Mouse (Mus musculus) spleen, adult 2 months (tissue): ENCODE results near the gene Gm6904.

Experiments
- CTCF ChIP-seq: fragments of 200-500 bp; IDR thresholded peaks from 2 replicates; pipeline ENCODE4 v1.5.1; 2011; ENCODE audit warnings: mild to moderate bottlenecking, inconsistent platforms; ENCODE audit not compliant: insufficient read depth, insufficient read length, insufficient replicate concordance; ENCODE audit errors: extremely low read depth
- POLR2A ChIP-seq: fragments of 200-500 bp; IDR thresholded peaks from 2 replicates; pipeline ENCODE4 v1.6.1; 2011; ENCODE audit warnings: low read depth, low read length, inconsistent platforms

- TF ChIP-seq CTCF (no peak), POLR2A (no peak)
Measured at GRCm38 (mm10) chr14:59226240-59226639, 33.8 kb downstream of the Gm6904 start.
